Mouse (Mus musculus) splenic B cell, adult 2 months (primary cell): Measurements from ENCODE around the gene Amdhd2.

Source experiments
- DNase-seq: peaks from one replicate; pipeline ENCODE4 v3.0.0-alpha.2; 2011; ENCODE audit warnings: low read depth, low spot score
- H3K27me3 ChIP-seq: 2 replicates; pipeline ENCODE4 v1.6.1; 2012; ENCODE audit warnings: mild to moderate bottlenecking, low read length, moderate library complexity, mixed read lengths; ENCODE audit not compliant: control insufficient read depth, poor library complexity, insufficient read depth, severe bottlenecking
- H3K36me3 ChIP-seq: 2 replicates; pipeline ENCODE4 v1.6.1; 2012; ENCODE audit warnings: mild to moderate bottlenecking, low read length, moderate library complexity, mixed read lengths; ENCODE audit not compliant: control insufficient read depth, poor library complexity, insufficient read depth, severe bottlenecking

Gene Amdhd2

DNA sequence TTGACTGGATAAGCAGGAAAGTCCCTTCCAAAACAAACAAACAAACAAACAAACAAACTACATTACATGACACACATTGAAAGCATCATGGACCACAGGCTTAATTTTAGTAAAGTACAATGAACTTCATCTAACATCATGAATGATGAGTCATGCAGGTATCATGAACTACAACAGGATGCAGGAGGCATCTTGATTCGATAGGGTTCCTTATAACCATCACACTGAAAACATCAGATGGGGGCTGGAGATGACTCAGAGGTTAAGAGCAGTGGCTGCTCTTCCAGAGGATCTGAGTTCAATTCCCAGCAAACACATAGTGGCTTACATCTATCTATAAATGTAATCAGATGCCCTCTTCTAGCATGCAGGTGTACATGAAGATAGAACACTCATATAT is 36.0 kb downstream of the Amdhd2 start:
- no peaks in the 10 kb centered on the region for H3K36me3 ChIP-seq
- no peak for DNase-seq
- H3K27me3 ChIP-seq: no peaks in the 10 kb centered on the region

DNA sequence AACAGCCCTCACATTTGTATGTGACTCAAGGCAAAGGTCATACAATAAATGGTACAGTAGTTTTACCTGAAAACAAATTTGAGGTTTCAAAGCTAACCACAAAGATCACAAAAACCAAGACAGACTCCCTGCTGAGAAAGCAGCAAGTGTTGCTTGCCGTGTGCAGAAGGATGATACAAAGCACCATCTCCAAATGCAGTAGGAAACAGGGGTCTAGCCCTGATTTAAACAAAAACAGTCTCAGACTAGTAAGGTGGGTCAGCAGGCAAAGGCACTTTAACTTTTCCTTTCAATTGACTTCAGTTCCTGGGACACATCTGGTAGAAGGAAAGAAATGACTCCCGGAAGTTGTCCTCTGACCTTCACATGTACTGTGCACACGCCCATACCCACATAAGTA is 36.8 kb downstream of the Amdhd2 start:
- Histone ChIP-seq H3K27me3 (no peaks in the 10 kb centered on the region), H3K36me3 (no peaks in the 10 kb centered on the region)
- no peak for DNase-seq

DNA sequence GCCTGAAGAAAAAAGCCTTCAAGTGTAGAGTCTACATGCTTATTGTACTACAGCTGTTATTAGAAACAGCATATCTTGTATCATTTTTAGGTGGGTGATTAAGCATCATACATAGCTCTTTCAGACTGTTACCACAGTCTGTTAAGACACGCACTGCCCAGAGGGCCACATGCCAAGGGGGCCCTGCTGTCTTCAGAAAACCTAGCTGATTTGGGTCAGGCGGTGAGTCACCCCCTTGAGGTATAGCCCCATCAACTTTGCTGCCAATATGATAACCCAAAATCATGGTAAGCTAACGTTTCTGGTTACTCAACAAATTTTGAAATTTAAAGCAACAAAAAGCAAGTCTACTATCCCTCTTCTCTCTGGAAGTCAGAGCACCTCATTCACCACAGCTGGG is 44.1 kb downstream of the Amdhd2 start:
- no peaks in the 10 kb centered on the region for H3K27me3 ChIP-seq
- H3K36me3 ChIP-seq: no peaks in the 10 kb centered on the region
- DNase-seq: no peak

DNA sequence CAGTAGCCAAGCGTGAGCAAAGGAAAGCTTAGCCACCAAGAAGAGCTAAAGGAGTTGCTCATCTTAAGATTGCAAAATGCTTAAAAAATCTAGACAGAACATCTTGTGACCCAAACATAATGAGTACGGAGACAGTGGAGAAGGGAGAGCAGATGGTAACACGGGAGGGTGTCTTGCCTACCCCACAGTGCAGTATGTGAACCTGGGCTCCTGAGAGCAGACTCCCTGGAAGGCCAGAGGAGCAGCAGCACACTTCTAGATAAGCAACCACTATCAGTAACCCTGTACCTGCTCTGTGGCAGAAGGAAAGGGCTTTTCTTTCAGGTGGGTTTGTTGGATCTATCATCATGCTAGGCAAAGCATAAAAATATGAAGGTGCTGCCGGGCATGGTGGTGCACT is 50.5 kb downstream of the Amdhd2 start:
- H3K36me3 ChIP-seq: no peaks in the 10 kb centered on the region; the same call in 1 of the 2 replicates
- DNase-seq: no peak
- no peaks in the 10 kb centered on the region for H3K27me3 ChIP-seq

- Histone ChIP-seq H3K27me3 (no peaks in the 10 kb centered on the region), H3K36me3 (no peaks in the 10 kb centered on the region; the same call in 1 of the 2 replicates)
- DNase-seq: no peak
Measured at GRCm38 (mm10) chr17:24111256-24111655, 52.3 kb downstream of the Amdhd2 start.

- Histone ChIP-seq H3K36me3 (no peaks in the 10 kb centered on the region; the same call in 1 of the 2 replicates), H3K27me3 (no peaks in the 10 kb centered on the region)
- DNase-seq: no peak
Measured at GRCm38 (mm10) chr17:24108896-24109295, 54.7 kb downstream of the Amdhd2 start.
